26 mouse cellular contexts compared by ENCODE assay signal in the genomic region with DNA sequence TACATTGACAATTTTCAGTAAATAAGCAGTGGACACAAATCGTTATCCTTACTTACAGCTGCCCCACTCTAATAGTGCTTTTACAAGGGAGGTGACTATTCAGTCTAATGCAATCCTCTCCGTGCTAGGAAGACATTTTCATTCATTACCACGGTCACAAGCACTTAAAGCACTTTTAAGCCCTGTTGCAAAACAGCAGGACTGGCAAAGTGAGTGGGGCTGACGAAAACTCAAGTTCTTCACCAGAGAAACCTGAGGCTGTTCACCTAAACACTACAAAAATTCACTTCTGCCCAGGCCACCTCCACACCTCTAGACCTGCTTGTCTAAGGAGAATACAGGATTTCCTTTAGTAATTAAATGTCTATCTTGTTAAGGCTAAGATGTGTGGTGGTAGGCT.
"Had no signal": no experiment of that assay in that cellular context is flagged by ENCODE, and none has a peak within 500 bp of the region (broad histone marks: within the 10 kb centered on the region; RNA-seq: fewer than 3 reads in every experiment).

No protein-coding gene starts in this region.

- ATAC-seq: hindbrain, embryonic 16.5 days; inflammation-experienced regulatory T-cells, adult 6 months; intestine, embryonic 15.5 days; intestine, postnatal 0 days had no signal

- H3K4me3 ChIP-seq: heart, adult 2 months; heart, embryonic 13.5 days; heart, embryonic 15.5 days; hindbrain, embryonic 12.5 days; intestine, embryonic 15.5 days; layer of hippocampus, adult 2 months; left cerebral cortex, adult 2 months; limb, embryonic 10.5 days; limb, embryonic 12.5 days had no signal

- H3K9ac ChIP-seq: heart, embryonic 13.5 days; heart, embryonic 15.5 days; hindbrain, embryonic 12.5 days; hindbrain, embryonic 14.5 days; intestine, embryonic 15.5 days; limb, embryonic 12.5 days had no signal

- H3K36me3 ChIP-seq: heart, embryonic 13.5 days; heart, embryonic 15.5 days; hindbrain, embryonic 12.5 days; intestine, embryonic 15.5 days; limb, embryonic 10.5 days; limb, embryonic 12.5 days had no signal

- H3K4me2 ChIP-seq: heart, embryonic 11.5 days; heart, embryonic 13.5 days; heart, embryonic 15.5 days; hindbrain, embryonic 12.5 days; hindbrain, embryonic 14.5 days; intestine, embryonic 15.5 days; limb, embryonic 12.5 days; liver, embryonic 11.5 days had no signal

- DNase-seq: gastrocnemius, postnatal 14 days; gastrocnemius, postnatal 36 days; heart, adult 11 months; heart, adult 2 months; heart, postnatal 14 days; heart, postnatal 36 days; kidney, adult 18-20 months; kidney, adult 8-10 months; kidney, postnatal 10 days; kidney, postnatal 25 days; kidney, postnatal 4 days; liver had no signal

- H3K27ac ChIP-seq: heart, adult 2 months; heart, embryonic 13.5 days; heart, embryonic 15.5 days; hindbrain, embryonic 12.5 days; hindbrain, embryonic 14.5 days; intestine, embryonic 15.5 days; layer of hippocampus, adult 2 months; left cerebral cortex, adult 2 months; limb, embryonic 10.5 days; limb, embryonic 12.5 days had no signal

- H3K27me3 ChIP-seq: heart, embryonic 13.5 days; heart, embryonic 15.5 days; hindbrain, embryonic 12.5 days; intestine, embryonic 15.5 days; limb, embryonic 12.5 days had no signal

- H3K9me3 ChIP-seq: heart, embryonic 13.5 days; heart, embryonic 15.5 days; hindbrain, embryonic 12.5 days; intestine, embryonic 15.5 days; limb, embryonic 10.5 days; limb, embryonic 12.5 days had no signal
